Mouse (Mus musculus) liver, embryonic 14.5 days (tissue): ENCODE measurements around the gene Dnajb9.

Experiments
- CTCF ChIP-seq: IDR thresholded peaks from 2 replicates; pipeline ENCODE4 v1.5.1; 2016; ENCODE audit warnings: antibody characterized with exemption, low read depth, control low read depth
- EP300 ChIP-seq: IDR thresholded peaks from 2 replicates; pipeline ENCODE4 v1.6.1; 2016; ENCODE audit warnings: antibody characterized with exemption, low read depth

DNA sequence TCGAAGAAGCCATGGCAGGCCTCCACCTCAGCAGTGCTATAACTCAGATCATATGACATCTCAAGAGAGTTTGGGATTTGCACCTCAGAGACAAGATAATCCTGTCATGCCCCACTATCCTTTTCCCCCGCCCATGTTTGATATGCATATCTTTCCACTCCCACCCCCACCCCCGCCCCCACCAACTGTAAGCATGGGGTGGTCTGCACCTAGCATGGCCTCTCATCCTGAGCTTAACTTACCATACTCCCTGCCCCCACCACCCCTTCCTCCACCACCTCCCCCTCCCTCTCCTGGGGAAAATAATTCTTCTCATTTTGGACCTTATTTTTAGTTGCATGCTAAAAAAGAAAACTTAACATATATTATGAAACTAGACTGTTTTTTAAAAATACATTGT lies 12.9 kb upstream of the Dnajb9 start:
- TF ChIP-seq EP300 (no peak), CTCF (no peak)
